Mouse (Mus musculus) left cerebral cortex, adult 9 months (tissue): ENCODE measurements around the gene Gigyf2.
"Not testable (repeated sequence)": the region's sequence is repeated elsewhere in the genome, so short reads cannot be mapped to it uniquely, and the experiment has no call there.

ENCODE experiments used
- DNase-seq, 2 experiments: peaks; one replicate each; pipeline ENCODE4 v3.0.0; 2022; ENCODE audit warnings: low spot score in 2 of 2

The Gigyf2 gene

DNA sequence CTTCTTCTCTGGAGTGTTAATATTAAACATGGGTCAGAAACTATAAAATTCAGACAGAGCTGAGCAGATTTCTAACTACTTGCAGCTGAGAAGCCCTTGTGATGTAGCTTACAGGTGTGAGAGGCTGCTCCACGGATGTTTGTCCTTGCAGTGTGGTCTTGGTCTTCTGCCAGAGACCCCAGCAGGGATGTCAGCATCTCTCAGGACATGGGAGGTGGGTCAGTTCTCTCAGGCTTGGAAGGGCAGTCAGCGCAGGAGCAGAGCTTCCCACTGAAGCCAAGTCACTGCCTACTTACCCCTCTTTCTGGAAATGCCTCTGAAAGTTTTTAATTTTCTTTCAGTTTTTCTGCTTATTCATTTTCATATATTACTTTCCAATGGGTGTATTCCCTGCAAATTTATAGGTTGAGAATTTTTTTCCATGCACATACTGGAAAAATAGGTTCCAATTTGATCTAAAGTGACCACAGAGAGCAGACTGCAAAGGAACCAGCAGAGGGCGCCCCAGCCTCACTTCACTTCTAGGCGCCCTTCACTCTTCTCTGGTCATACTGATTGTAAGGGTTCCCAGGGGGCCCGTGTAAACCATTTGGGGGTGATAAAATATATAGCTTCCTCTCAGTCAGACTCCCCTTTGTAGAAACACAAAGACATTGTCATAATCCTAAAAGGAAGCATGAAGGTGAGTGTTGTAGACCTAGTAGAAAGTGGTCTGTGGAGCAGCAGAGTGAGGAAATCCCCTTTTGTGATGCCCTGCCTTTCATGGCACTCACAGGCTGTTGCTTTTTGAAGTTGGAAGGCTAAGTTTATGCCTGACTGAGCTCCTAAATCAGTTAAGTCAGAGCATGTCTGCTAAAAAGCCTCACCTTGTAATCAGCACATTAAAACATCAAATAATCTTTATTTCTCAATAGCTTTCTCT, 120.6 kb downstream of the Gigyf2 start:
- peak in 1 of 2 experiments; percentile 72 for DNase-seq

DNA sequence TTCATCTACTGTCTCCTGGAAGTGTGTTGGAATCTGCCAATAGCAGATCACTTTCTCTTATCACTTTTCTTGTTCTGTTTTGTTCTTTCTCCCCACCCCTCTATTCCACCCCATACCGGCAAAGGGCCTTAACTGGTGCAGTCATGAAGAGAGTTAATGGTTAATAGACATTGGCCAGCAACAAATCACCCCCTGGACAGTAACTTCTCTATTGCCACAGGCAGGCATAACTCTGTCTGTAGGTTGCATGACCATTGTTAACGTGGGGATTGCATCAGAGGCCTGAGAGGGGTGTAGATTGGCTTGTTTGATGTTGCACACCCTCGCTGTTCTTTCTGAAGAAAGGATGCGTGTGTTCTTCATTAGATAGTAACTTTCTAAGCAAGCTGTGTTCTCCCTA, 122.6 kb downstream of the Gigyf2 start:
- no peak for DNase-seq

DNA sequence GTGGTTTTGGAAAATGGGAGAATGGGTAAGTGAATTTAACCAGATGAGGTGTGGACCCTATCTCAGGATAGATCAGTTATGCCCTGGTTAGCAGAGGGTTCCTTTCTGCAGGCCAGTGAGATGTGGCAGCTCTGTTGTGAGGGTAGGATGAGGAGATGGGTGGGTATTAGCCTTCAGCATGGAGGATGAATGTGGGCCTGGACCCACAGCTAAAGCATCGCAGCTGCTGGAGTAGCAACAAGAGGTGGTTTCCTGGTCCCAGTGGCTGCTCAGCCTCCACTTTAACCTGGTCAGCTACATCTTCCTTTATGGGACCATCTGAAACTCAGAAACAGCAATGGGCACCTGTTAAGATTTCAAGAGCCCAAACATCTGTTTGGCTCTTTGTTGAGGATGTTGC, 129.6 kb downstream of the Gigyf2 start:
- DNase-seq, result no peak

DNA sequence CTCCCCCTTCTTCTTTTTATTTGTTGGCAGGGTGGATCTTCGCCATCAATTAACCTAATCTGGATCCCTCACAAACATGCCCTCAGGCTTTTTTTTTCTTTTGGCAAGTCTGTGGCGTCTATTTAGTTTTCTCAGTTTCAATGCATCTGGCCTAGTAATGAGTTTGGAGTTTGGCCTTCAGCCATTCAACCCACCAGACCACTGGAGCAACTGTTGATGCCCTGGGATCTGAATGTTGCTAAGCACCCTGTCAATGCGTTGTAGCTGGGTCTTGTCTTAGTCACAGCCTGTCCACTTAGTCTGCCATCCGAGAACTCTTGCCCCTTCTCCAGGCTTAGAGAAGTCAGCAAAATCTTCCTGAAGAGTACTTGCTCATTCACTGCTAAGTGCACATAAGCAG, 131.2 kb downstream of the Gigyf2 start:
- DNase-seq, result no peak

DNA sequence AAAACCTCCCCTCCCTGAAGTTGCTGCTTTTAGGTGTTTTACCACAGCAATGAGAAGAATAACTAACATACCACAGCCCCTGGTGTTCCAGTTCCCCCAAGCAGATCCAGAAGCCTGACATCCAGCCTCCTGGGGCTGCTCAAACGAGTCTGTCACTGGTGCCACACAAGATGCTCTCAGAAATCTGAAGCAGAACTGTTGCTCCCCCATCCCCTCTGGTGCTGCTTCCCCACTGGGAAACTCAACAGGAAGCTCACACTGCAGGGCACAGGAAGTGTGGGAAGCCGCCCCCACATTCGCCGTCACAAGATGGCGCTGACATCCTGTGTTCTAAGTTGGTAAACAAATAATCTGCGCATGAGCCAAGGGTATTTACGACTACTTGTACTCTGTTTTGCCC, 133.1 kb downstream of the Gigyf2 start:
- not testable (repeated sequence) for DNase-seq

DNA sequence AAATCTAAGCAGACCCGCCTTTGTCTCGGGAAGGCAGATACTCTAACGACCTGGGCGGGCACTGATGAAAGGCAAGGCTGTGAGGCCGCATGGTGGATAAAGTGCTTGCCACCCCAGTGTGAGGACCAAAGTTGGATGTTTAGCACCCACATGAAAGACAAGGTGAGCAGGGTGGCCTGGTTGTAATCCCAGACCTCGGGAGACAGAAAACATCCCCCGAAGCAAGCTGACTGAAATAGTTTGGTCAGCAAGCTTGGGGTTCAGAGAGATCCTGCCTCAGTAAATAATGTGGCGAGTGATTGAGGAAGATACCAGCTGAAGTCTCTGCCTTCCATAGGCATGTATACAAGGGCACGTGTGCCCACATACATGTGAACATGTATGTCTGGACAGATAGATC, 140.7 kb downstream of the Gigyf2 start:
- no peak for DNase-seq

DNA sequence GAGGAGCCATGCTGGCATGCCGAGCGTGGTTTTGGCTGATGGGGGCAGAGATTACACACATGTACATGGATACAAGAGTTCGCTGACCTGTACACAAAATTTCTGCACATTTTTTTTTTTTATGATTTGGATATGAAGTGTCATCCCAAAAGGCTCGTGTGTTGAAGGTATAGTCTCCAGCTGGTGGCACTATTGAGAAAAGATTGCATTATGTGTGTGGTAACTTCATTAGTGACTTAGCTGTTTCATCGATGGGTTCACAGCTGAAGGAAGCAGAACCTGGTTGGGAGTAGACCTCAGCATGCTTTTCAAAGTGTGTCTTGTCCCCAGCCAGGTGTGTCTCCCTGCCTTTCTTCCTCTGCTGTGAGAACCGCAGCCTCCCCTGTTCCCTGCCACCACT, 141.5 kb downstream of the Gigyf2 start:
- no peak for DNase-seq

DNA sequence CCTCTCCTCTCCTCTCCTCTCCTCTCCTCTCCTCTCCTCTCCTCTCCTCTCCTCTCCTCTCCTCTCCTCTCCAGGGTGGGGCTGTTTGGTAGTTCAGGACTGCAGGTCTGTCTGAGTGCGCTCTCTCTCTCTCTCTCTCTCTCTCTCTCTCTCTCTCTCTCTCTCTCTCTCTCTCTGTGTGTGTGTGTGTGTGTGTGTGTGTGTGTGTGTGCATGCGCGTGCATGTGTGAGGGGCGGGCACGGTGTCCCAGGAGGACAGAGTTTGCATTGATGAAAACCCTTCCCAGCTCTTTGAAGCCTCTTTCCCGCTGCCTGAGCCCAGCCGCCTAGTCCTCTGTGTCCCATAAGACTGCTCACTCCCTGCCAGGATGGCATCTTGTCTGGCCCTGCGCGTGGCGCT, 143.2 kb downstream of the Gigyf2 start, which contains the start of gene Snorc:
Snorc (plus strand) TSS at position 301 of the 400 bp plus-strand sequence.
- not testable (repeated sequence) for DNase-seq

DNA sequence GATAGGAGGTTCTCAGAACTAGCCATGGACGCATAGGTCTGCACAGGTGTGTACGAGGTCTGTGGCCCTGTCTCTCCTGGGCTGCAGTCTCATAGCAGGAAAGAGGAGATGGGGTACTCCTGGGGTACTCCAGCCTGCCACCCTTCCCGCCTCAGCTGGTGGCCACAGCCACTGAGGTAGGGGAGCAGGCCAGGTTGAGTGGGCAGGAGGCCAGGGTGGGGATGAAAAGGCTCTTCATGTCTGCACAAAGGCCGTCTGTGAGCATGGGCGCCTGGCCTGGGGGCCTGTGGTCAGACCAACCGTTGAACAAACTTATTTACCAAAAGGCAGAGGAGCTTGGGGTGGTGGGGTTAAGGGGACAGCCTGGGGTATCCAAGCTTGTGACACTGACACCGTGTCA, 145.1 kb downstream of the Gigyf2 start:
- DNase-seq, result no peak

DNA sequence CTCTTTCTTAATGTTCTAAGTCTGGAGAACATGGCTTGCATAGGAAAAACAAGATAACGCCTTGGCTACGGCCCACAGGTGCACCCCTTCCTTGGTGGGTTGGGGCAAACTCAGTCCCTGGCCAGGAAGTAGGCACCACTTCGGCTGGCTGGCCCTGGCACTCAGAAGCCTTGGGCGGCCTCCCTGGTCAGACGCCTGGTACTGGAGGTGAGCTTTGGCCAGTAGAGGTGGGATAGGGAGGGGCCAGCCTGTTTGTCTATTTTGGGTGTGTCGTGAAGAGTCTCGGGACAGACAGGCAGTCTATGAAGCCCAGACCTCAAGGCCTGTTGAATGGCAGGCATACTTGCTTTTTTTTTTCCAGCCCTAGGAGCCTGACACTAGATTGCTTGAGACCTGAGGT, 145.8 kb downstream of the Gigyf2 start:
- DNase-seq, result no peak

DNA sequence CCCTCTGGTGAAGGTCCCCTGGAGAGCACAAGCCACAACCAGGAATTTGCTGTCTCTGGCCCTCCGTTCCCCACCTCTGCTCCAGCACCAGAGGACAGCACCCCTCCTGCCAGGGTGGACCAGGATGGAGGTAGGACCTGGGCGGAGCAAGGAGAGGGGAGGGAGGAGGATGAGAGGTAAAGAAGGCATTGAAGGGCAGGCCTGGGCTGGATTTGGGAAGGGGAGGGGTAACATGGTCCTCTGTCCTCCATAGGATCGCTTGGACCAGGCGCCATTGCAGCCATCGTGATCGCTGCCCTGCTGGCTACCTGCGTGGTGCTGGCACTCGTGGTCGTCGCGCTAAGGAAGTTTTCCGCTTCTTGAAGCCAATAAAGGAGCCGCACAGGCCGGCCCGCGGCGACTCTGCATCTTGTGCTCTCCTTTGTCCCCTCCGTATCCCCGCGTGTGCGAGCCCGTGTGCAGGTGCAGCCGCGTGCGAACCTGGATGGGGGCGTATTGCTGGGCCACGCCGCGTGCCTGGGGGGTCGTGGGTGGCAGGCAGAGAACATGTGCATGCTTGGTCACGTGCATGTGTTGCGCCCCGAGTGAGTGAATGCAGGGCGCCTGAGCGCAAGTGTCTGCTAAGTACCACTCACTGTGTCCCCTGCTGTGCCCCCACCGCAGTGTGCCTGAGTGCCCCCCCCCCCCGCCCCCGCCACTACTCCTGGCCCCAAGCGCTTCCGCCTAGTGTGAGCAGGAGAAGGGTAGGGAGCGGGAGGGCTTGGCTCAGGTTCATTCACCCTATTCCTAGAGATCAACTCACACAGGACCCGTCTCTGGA, 148.5 kb downstream of the Gigyf2 start:
- peak; percentile 67 to 83 for DNase-seq

DNA sequence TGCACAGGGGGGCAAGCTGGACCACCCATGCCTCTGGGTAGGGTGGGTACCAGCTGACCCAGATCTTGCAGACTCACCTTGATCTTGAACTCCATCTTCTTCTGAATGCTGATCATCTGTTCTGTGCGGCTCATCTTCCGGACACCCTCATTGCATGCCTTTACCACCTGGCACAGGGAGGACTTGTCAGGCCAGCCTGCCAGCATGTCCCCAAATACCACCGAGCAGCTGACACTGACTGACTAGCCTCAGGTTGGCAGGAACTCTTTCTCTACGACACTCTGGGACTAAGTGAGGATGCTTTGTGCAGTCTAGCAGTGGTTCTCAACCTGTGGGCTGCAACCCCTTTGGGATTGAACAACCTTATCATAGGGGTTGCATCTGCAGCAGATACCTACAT, 155.7 kb downstream of the Gigyf2 start:
- no peak for DNase-seq

DNA sequence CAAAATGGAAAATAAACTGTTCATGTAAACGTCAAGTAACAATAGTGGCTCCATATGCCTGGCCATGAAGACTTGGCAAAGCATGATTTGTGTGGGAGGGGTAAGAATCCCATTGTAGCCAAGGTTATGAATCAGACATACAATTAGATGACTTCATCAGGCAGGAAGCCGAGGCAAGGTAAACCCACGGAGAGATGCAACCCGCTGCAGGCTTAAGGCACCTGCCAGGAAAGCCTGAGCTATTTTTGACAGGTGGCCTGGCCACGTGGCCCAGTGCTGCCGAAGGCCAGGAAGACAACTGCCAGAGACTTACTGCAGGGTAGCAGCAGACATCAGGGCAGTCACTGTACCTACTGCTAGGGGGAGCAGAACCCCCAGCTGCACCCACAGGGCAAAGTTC, 159.6 kb downstream of the Gigyf2 start:
- DNase-seq, result peak; percentile 79 to 90

DNA sequence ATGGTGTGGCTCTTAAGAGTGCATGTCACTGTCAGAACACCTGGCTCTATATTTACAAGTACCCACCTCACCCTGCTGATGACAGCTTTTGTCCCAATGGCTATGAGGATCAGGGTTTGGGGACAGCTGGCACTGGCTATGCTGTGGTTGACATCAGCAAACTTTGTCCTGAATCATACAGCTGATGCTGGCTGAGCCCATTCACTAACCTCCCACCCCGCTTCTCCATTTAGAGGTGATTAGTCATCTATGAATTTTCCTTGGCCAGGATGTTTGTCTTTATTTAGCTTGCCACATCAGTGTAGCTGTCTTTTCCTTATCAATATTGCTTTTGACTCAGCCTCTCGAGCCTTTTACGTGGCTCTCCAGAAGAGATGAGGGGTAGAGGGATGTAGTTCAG, 165.5 kb downstream of the Gigyf2 start:
- DNase-seq, result no peak

DNA sequence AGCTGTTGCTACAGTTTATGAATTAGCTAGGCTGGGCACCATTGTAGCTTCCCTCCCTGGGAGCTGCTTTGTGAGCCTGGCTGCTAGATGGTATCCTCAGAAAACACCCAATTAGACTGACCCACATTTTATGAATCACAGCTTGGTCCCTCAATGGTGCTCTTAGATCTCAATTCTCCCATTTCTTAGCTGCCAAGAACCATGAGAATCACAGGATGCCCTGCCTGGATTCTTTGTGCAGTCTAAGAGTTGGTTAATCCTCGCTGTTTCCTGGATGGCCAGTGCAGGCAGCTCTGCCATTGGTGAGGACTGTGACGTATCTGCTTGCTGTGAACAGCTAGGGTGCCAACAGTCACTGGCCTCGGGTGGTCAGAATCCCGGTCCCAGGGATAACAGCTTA, 166.7 kb downstream of the Gigyf2 start:
- no peak for DNase-seq
